Mouse (Mus musculus) kidney, embryonic 16.5 days (tissue): Measurements from ENCODE around the gene Cd5. TPM values are rescaled to one million over a fixed set of nuclear protein-coding genes. Genes with fewer than 3 reads are reported as not detected.

Experiments used
- ATAC-seq: fragments of 200-750 bp; cut with Nextera tagmentation; 2 replicates; pipeline ENCODE4 v1.8.0; 2017; ENCODE audit warnings: moderate TSS enrichment; ENCODE audit not compliant: low FRiP score, low TSS enrichment
- H3K27ac ChIP-seq: fragments of 300-500 bp; sonication (generic); 2 replicates; pipeline ENCODE4 v1.5.1; 2014; ENCODE audit warnings: low read length
- H3K27me3 ChIP-seq: fragments of 300-500 bp; sonication (generic); 2 replicates; pipeline ENCODE4 v1.6.1; 2014; ENCODE audit warnings: low read length, control low read depth, mixed read lengths; ENCODE audit not compliant: insufficient read depth
- H3K36me3 ChIP-seq: fragments of 300-500 bp; sonication (generic); 2 replicates; pipeline ENCODE4 v1.6.1; 2014; ENCODE audit warnings: low read length, control low read depth, mixed read lengths; ENCODE audit not compliant: insufficient read depth
- H3K4me1 ChIP-seq: fragments of 300-500 bp; sonication (generic); 2 replicates; pipeline ENCODE4 v1.6.1; 2014; ENCODE audit warnings: low read length, control low read depth, mixed read lengths; ENCODE audit not compliant: insufficient read depth
- H3K4me2 ChIP-seq: fragments of 300-500 bp; sonication (generic); replicated peaks from 2 replicates; pipeline ENCODE4 v1.6.1; 2014; ENCODE audit warnings: low read depth, low read length
- H3K4me3 ChIP-seq: fragments of 300-500 bp; sonication (generic); 2 replicates; pipeline ENCODE4 v1.5.1; 2014; ENCODE audit warnings: mild to moderate bottlenecking, low read length
- H3K9ac ChIP-seq: fragments of 300-500 bp; sonication (generic); replicated peaks from 2 replicates; pipeline ENCODE4 v1.6.1; 2014; ENCODE audit warnings: low read length
- H3K9me3 ChIP-seq: fragments of 300-500 bp; sonication (generic); 2 replicates; pipeline ENCODE4 v1.6.1; 2016; ENCODE audit warnings: low read length, control low read depth
- WGBS: fragments of 180-500 bp; shearing (Covaris S2); extraction: QIAGEN DNeasy Blood & Tissue Kit; methylation state at CpG from one replicate; pipeline ENCODE4 v1.1.7; 2014; 5-methylcytosine and 5-hydroxymethylcytosine counted together
- polyA plus RNA-seq: library from polyadenylated mRNA; unstranded; fragments of >200 nt; fragmentation: Nextera tagmentation; extraction: Ambion mirVana; gene quantifications from 2 replicates; pipeline ENCODE4 v1.2.1, GENCODE M21; 2015

Cd5 gene
- polyA plus RNA-seq, 1 experiment from 2014 or later: 0.19 TPM

GRCm38 (mm10) chr19:10720524-10720923 is 18.3 kb downstream of the Cd5 start:
- H3K27me3 ChIP-seq: no peaks in the 10 kb centered on the region
- no peak overlapping the region for H3K4me3 ChIP-seq
- WGBS: 26% methylated on average over 3 of the region's 3 CpGs
- no peaks in the 10 kb centered on the region for H3K9me3 ChIP-seq
- H3K4me2 ChIP-seq: no peak overlapping the region
- no peaks in the 10 kb centered on the region for H3K36me3 ChIP-seq
- H3K4me1 ChIP-seq: peaks cover 27% of the 10 kb centered on the region
- H3K9ac ChIP-seq: no peak overlapping the region; the same call in 1 of the 2 replicates
- no peak for ATAC-seq
- no peak overlapping the region for H3K27ac ChIP-seq

GRCm38 (mm10) chr19:10719751-10720150 is 19.1 kb downstream of the Cd5 start:
- Histone ChIP-seq H3K9ac (0 out of 2 replicates have a peak overlapping the region, but pooled peaks have one; percentile 2), H3K9me3 (no peaks in the 10 kb centered on the region), H3K36me3 (no peaks in the 10 kb centered on the region), H3K4me3 (no peak overlapping the region), H3K4me1 (peaks cover 27% of the 10 kb centered on the region), H3K27ac (no peak overlapping the region), H3K4me2 (no peak overlapping the region), H3K27me3 (no peaks in the 10 kb centered on the region)
- WGBS: 43% methylated on average over 2 of the region's 2 CpGs
- ATAC-seq: no peak

- H3K36me3 ChIP-seq: peaks cover 2% of the 10 kb centered on the region; the same call in 1 of the 2 replicates
- no peak overlapping the region for H3K4me3 ChIP-seq
- no peak overlapping the region for H3K9ac ChIP-seq
- H3K27ac ChIP-seq: no peak overlapping the region
- no peak overlapping the region for H3K4me2 ChIP-seq
- no peaks in the 10 kb centered on the region for H3K9me3 ChIP-seq
- no peak for ATAC-seq
- H3K4me1 ChIP-seq: peaks cover 25% of the 10 kb centered on the region
- WGBS: 61% methylated on average over 7 of the region's 7 CpGs
- H3K27me3 ChIP-seq: no peaks in the 10 kb centered on the region
These were observed 20.5 kb downstream of the Cd5 start for GRCm38 (mm10) chr19:10718251-10718775.

GRCm38 (mm10) chr19:10715476-10715875 is 23.3 kb downstream of the Cd5 start:
- 95% methylated on average over 6 of the region's 6 CpGs for WGBS
- Histone ChIP-seq H3K36me3 (peaks cover 24% of the 10 kb centered on the region), H3K27ac (no peak overlapping the region), H3K4me3 (no peak overlapping the region), H3K27me3 (no peaks in the 10 kb centered on the region), H3K9me3 (no peaks in the 10 kb centered on the region), H3K9ac (no peak overlapping the region), H3K4me2 (no peak overlapping the region), H3K4me1 (peaks cover 15% of the 10 kb centered on the region)
- no peak for ATAC-seq

GRCm38 (mm10) chr19:10714682-10715475 is 23.9 kb downstream of the Cd5 start:
- H3K27ac ChIP-seq: no peak overlapping the region
- no peak overlapping the region for H3K9ac ChIP-seq
- H3K4me3 ChIP-seq: no peak overlapping the region
- 39% methylated on average over 4 of the region's 4 CpGs for WGBS
- H3K9me3 ChIP-seq: no peaks in the 10 kb centered on the region
- ATAC-seq: no peak
- H3K27me3 ChIP-seq: no peaks in the 10 kb centered on the region
- H3K4me2 ChIP-seq: no peak overlapping the region
- peaks cover 29% of the 10 kb centered on the region for H3K36me3 ChIP-seq
- H3K4me1 ChIP-seq: peaks cover 10% of the 10 kb centered on the region

GRCm38 (mm10) chr19:10714168-10714567 is 24.6 kb downstream of the Cd5 start:
- no peak for ATAC-seq
- H3K27me3 ChIP-seq: no peaks in the 10 kb centered on the region
- no peak overlapping the region for H3K4me3 ChIP-seq
- no peak overlapping the region for H3K4me2 ChIP-seq
- H3K27ac ChIP-seq: no peak overlapping the region
- WGBS: 77% methylated on average over 6 of the region's 6 CpGs
- H3K36me3 ChIP-seq: peaks cover 29% of the 10 kb centered on the region
- H3K9ac ChIP-seq: no peak overlapping the region
- no peaks in the 10 kb centered on the region for H3K9me3 ChIP-seq
- H3K4me1 ChIP-seq: peaks cover 4% of the 10 kb centered on the region; the same call in 1 of the 2 replicates

- H3K4me3 ChIP-seq: no peak overlapping the region
- no peaks in the 10 kb centered on the region for H3K9me3 ChIP-seq
- WGBS: 94% methylated on average over 10 of the region's 10 CpGs
- ATAC-seq: no peak
- no peaks in the 10 kb centered on the region for H3K27me3 ChIP-seq
- peaks cover 29% of the 10 kb centered on the region for H3K36me3 ChIP-seq
- H3K4me1 ChIP-seq: peaks cover 7% of the 10 kb centered on the region; the same call in 1 of the 2 replicates
- no peak overlapping the region for H3K9ac ChIP-seq
- no peak overlapping the region for H3K4me2 ChIP-seq
- no peak overlapping the region for H3K27ac ChIP-seq
These were observed 25.3 kb downstream of the Cd5 start for GRCm38 (mm10) chr19:10713551-10713950.

- no peak for ATAC-seq
- Histone ChIP-seq H3K4me3 (no peak overlapping the region), H3K36me3 (peaks cover 35% of the 10 kb centered on the region), H3K27ac (no peak overlapping the region), H3K9me3 (no peaks in the 10 kb centered on the region), H3K9ac (no peak overlapping the region), H3K4me1 (peaks cover 4% of the 10 kb centered on the region; the same call in 1 of the 2 replicates), H3K27me3 (no peaks in the 10 kb centered on the region), H3K4me2 (no peak overlapping the region)
- WGBS: 96% methylated on average over 12 of the region's 12 CpGs
These were observed 26.2 kb downstream of the Cd5 start for GRCm38 (mm10) chr19:10712646-10713045.

GRCm38 (mm10) chr19:10712194-10712593 is 26.6 kb downstream of the Cd5 start:
- Histone ChIP-seq H3K27me3 (no peaks in the 10 kb centered on the region), H3K9ac (no peak overlapping the region), H3K4me1 (peaks cover 4% of the 10 kb centered on the region; the same call in 1 of the 2 replicates), H3K27ac (no peak overlapping the region), H3K4me2 (no peak overlapping the region), H3K9me3 (no peaks in the 10 kb centered on the region), H3K36me3 (peaks cover 36% of the 10 kb centered on the region), H3K4me3 (no peak overlapping the region)
- WGBS: 92% methylated on average over 7 of the region's 7 CpGs
- ATAC-seq: no peak

- H3K27ac ChIP-seq: no peak overlapping the region
- no peak overlapping the region for H3K9ac ChIP-seq
- no peaks in the 10 kb centered on the region for H3K27me3 ChIP-seq
- peaks cover 4% of the 10 kb centered on the region; the same call in 1 of the 2 replicates for H3K4me1 ChIP-seq
- no peak for ATAC-seq
- peaks cover 38% of the 10 kb centered on the region for H3K36me3 ChIP-seq
- 95% methylated on average over 4 of the region's 4 CpGs for WGBS
- no peaks in the 10 kb centered on the region for H3K9me3 ChIP-seq
- no peak overlapping the region for H3K4me2 ChIP-seq
- H3K4me3 ChIP-seq: no peak overlapping the region
These were observed 28.1 kb downstream of the Cd5 start for GRCm38 (mm10) chr19:10710751-10711150.
